Mouse (Mus musculus) left cerebral cortex, postnatal 36 days (tissue): ENCODE measurements at regions not wholly inside any gene's neighbourhood (a gene's known extent, or its start where the extent isn't known, plus 50 kb on each side); places are given as distances from the start of the nearest gene placed in this dataset.
A peak's percentile ranks its signal among the peaks of the same experiment; 100 is the strongest.

Experiments
- DNase-seq, 2 experiments: peaks; one replicate each; pipeline ENCODE4 v3.0.0; 2021 to 2022; ENCODE audit warnings: low spot score in 2 of 2, mixed read lengths in 1 of 2
- intact Hi-C: fragments of 180-260 bp; cut with DNase I; formaldehyde crosslinking; loops from one replicate; pipeline ENCODE4 v1.15.1; 2025

- intact Hi-C loops: no loop called here
Observed at GRCm38 (mm10) chr7:83065341-83065740, 198.2 kb downstream of the Mex3b start.

DNA sequence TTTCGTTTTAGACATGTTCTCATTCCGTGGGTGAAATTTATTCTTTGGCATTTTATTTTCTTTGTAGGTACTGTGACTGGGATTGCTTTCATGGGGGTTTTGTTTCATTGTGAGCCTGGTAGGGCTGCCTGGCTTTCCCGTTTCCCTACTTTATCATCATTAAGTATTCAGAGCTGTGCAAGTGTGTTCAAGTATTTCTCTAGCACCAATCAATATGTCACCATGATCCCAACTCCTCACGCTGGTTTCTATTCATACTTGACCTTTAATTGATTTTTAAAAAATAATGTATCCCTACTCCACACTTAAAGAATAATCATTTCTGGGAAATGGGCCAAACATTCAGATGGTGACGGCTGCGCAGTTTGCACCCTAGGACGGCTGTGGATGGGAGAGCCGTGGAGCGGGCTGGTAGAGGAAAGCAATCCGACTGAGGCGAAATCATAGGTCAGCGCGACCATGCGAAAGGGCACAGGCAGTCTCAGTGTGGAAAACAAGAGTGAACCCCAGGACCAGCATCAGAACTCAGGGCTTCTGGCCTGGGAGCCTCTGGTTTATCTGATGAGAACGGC is 207.4 kb downstream of the Mex3b start:
- intact Hi-C loops: no loop called here
- no peak for DNase-seq

More at GRCm38 (mm10) chr7:83065341-83065740, 198.2 kb downstream of the Mex3b start:
- no peak for DNase-seq

DNA sequence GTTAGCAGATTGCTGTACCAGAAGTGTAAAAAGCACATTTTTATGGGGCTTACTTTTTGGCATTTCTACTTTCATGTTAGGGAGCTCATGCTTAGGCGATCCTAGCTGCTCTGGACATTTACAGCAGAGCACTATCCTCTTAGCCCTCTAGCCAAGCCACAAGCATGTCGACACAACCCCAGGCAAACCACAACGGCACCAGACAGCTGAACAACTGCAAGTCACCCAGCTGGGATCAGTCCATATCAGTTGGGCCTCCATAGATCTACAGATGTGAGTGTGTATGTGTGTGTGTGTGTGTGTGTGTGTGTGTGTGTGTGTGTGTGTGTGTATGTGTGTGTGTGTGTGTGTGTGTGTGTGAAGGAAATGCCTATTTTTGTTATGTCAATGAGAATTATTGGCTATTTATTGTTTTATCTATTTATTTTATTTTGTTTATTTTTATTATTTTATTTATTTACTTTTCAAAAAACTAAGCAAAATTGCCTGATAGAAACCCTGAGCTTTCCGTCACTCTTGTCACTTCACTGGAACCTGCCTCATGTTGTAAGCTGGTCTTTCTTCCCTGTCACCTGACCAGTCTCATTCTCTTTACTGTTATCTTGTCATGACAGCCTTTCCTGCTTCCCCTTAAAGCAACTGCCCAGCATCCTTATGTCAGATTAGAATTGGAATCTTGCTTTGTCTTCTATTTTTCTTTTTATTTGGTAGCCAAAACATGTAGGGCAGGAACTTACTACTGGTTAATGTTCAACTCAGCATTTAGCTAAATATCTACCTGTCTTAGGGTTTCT is 208.2 kb downstream of the Mex3b start:
- intact Hi-C loops: no loop called here
- no peak for DNase-seq

- DNase-seq: no peak
- intact Hi-C loops: no loop called here
Observed at GRCm38 (mm10) chr7:83077035-83077918, 210.1 kb downstream of the Mex3b start.

GRCm38 (mm10) chr7:83077919-83078265 is 210.8 kb downstream of the Mex3b start:
- intact Hi-C loops: no loop called here
- no peak for DNase-seq

GRCm38 (mm10) chr7:83078695-83079094 is 211.6 kb downstream of the Mex3b start:
- DNase-seq: no peak
- intact Hi-C loops: no loop called here

- intact Hi-C loops: no loop called here
- DNase-seq: no peak
Observed at GRCm38 (mm10) chr7:83079842-83080241, 212.7 kb downstream of the Mex3b start.

- intact Hi-C loops: no loop called here
- DNase-seq: no peak
Observed at GRCm38 (mm10) chr7:83084496-83085082, 217.5 kb downstream of the Mex3b start.

DNA sequence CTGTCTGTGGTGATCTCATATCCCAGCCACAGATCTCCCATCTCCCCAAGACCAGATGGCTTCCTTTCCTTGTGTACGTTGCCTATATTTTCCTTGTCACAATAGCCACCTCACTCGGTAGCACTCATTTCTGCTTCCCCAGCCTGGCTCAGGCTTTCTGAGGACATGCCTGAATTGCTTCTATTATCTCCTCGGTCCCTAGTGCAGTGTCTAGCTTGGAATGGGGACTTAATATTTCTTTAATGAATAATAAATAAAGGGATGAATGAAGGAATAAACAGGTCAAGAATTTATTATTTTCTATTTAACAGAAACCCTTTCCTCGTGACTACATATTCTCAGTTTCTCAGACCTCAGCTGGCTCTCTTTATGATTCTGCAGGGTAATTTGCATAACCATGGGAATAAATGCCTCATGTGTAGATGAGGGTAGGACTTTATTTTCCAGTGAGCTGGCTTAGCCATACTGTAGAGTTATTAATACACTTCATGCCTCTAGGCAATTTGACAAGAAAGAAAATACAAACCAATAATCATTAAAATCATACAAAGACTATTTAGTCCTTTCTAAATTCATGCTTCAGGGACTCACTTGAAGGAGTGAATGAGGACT is 218.5 kb downstream of the Mex3b start:
- intact Hi-C loops: no loop called here
- DNase-seq: no peak

DNA sequence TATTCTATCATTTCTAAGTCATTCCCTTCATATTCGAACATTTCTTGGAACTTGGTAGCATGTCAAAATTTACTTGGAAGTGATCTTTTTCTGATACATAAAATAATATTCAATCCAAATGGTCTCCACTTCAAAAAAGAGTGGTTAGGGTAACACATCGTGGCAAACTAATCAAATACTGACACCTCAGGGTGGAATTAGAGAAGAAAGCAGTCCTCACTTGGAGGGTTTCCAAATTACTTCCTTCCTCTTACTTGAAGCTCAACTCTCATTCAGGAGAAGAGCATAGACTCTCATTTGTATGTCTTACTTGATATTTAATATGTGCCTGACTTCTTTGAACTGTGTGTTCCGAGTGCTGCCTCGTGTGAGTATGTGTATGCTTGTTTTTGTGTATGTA is 220.3 kb downstream of the Mex3b start:
- intact Hi-C loops: no loop called here
- no peak for DNase-seq

- DNase-seq: no peak
- intact Hi-C loops: no loop called here
Observed at GRCm38 (mm10) chr7:83088125-83088524, 221.0 kb downstream of the Mex3b start.

GRCm38 (mm10) chr7:83089330-83089982 is 222.3 kb downstream of the Mex3b start:
- DNase-seq: no peak
- intact Hi-C loops: no loop called here

DNA sequence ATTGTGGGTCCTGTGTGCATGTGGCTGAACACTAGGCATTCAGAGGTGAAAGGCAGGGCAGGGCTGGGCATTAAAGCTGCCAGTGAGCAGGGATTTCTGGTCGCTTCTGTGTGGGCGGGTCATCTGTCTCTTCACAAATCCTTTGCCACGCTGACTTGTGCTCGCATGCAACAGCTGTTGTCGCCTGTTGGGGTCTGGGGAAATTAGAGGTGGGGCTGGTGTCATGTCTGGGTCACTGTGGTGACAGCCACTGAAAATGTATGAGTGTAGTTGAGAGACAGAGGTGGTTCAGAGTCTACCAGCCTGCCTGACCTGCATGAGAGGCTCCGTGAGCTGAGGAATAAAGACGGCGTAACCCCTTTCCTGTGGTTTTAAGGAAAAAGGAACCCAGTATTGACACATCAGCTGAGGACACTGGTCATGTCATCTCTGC is 226.8 kb downstream of the Mex3b start:
- DNase-seq: no peak
- intact Hi-C loops: no loop called here

GRCm38 (mm10) chr7:83094899-83095298 is 227.8 kb downstream of the Mex3b start:
- intact Hi-C loops: no loop called here
- peak; percentile 26 to 50 for DNase-seq

DNA sequence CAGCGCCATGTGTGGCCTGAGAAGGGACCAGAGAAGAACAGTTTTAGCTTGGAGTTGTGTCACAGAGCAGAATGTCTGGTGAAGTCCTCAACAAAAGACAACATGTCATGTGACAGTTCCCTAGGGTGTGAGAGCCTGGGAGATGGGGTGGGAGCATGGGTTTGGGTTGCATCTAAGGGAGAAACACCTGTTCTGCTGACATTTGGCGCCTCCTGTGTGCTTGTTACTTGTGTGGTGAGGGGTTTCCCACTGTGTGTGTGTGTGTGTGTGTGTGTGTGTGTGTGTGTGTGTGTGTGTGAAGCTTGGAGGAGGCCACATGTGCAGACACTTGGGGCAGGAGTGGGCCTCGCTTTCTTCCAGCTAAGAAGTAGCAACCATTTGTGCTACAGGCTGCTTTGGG is 228.5 kb downstream of the Mex3b start:
- DNase-seq: no peak
- intact Hi-C loops: no loop called here

GRCm38 (mm10) chr7:83104426-83104825 is 237.3 kb downstream of the Mex3b start:
- intact Hi-C loops: no loop called here
- DNase-seq: no peak

DNA sequence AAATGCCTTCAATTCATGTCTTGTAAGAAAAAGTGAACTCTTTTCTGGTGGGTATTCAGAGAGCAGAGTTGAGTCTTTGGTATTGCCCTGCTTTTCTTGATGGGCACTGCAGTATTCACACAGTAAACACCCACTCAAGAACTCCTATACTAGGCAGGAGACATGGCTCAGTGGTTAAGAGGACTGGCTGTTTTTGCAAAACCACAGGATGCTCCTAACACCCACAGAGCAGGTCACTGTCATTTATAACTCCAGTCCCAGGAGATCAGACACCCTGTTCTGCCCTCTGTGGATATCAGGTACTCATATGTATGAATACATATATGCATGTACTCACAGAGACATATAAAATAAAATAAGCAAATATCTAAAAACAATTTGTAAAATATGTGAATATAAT is 238.5 kb downstream of the Mex3b start:
- no peak for DNase-seq
- intact Hi-C loops: no loop called here

- peak in 1 of 2 experiments; percentile 0 for DNase-seq
- intact Hi-C loops: no loop called here
Observed at GRCm38 (mm10) chr7:83111217-83111823, 244.2 kb downstream of the Mex3b start.

DNA sequence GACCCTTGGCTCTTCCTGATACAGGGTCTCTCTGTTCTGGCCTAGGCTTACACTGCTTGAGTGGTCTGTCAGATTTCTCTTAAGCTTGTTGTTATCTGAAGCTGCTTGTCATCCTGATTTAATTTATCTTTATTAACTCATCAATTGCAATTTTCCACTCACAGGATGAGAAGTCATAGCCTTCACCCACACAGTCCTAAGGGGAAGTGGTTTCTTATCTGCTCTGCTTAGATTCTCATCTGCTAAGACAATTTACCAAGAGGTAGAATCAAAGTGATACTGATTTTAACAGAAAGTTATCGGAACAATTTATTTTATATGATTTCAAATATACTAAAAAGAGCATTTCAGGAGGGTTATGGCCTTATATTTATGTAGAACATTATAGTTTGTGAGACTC is 249.4 kb downstream of the Mex3b start:
- intact Hi-C loops: no loop called here
- DNase-seq: no peak
